Comparison of ENCODE assay signal across 23 mouse cellular contexts in the genomic region with DNA sequence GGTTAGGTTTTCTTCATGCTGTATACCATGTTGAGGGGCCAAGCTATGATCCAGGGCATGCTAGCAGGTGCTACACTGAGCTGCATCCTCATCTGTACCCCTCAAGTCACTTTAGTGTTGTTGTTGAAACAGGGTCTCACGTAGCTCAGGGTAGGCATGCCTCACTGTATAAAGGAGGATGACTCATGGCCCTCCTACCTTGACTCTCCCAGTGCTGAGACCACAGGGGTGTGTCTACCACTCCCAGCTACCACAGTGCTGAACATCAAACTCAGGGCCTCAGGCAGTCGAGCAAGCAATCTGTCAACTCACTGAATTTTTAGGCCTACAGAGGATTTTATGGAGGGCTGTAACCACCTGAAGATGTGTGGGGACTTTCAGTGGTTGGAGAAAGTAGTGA.
DNase-seq lines count a peak whose midpoint lies in the region; ATAC-seq lines count a peak whose summit lies in the region.
"Had no signal": no experiment of that assay in that cellular context is flagged by ENCODE, and none has a peak within 500 bp of the region (broad histone marks: within the 10 kb centered on the region; RNA-seq: fewer than 3 reads in every experiment).

No protein-coding gene starts in this region.

- ATAC-seq in megakaryocyte, adult 5-6 weeks (ENCODE audit: poor library complexity, severe bottlenecking) = no peak
- 0 out of 2 replicates have a peak, but pooled peaks have one; percentile 36 for ATAC-seq in monocyte, adult 5-6 weeks (replicated peaks; ENCODE audit: insufficient number of reproducible peaks, low FRiP score, low TSS enrichment, poor library complexity, severe bottlenecking)
- ATAC-seq: forebrain, embryonic 13.5 days; forebrain, embryonic 16.5 days; hindbrain, embryonic 16.5 days; Patski had no signal

- peaks cover 24% of the 10 kb centered on the region for H3K27me3 ChIP-seq in megakaryocyte, embryonic 14.5 days (replicated peaks)
- H3K27me3 ChIP-seq: embryonic facial prominence, embryonic 13.5 days; forebrain, embryonic 13.5 days; hindbrain, embryonic 13.5 days; Patski had no signal

- H3K9me3 ChIP-seq in megakaryocyte, embryonic 14.5 days = no peaks in the 10 kb centered on the region
- H3K9me3 ChIP-seq: embryonic facial prominence, embryonic 13.5 days; forebrain, embryonic 10.5 days; forebrain, embryonic 13.5 days; G1E; hindbrain, embryonic 10.5 days; hindbrain, embryonic 13.5 days had no signal

- H3K36me3 ChIP-seq in megakaryocyte, embryonic 14.5 days (replicated peaks; ENCODE audit: low read length) = no peaks in the 10 kb centered on the region
- H3K36me3 ChIP-seq: embryonic facial prominence, embryonic 13.5 days; forebrain, embryonic 10.5 days; G1E; hindbrain, embryonic 10.5 days; hindbrain, embryonic 13.5 days had no signal

- intact Hi-C loops in heart, postnatal 36 days (cut with DNase I) = loop anchor here (10.0 kb wide), 2 partner anchors 891 to 1589 kb away; no protein-coding TSS in a partner anchor

- peaks cover 18% of the 10 kb centered on the region for H3K4me1 ChIP-seq in megakaryocyte, embryonic 14.5 days

- H3K4me3 ChIP-seq in megakaryocyte, embryonic 14.5 days (replicated peaks) = peak overlapping the region; percentile 14
- H3K4me3 ChIP-seq: embryonic facial prominence, embryonic 13.5 days; forebrain, embryonic 10.5 days; forebrain, embryonic 13.5 days; hindbrain, embryonic 10.5 days; hindbrain, embryonic 13.5 days had no signal

- DNase-seq in heart, adult 11 months = peak; percentile 71
- DNase-seq in heart, postnatal 36 days = no peak
- no peak for DNase-seq in embryo, embryonic 9.5 days (ENCODE audit: extremely low spot score)
- DNase-seq: adrenal gland, postnatal 10 days; adrenal gland, postnatal 36 days; B cell, adult 2 months; cerebellum, adult 18-20 months; cerebellum, adult 9-10 months; cerebellum, postnatal 14 days; gastrocnemius, postnatal 10 days; gastrocnemius, postnatal 36 days had no signal
